Mouse (Mus musculus) midbrain, embryonic 15.5 days (tissue): Measurements from ENCODE around the gene Lingo3. TPM values are rescaled to one million over a fixed set of nuclear protein-coding genes. Genes with fewer than 3 reads are reported as not detected.

Experiments
- ATAC-seq: fragments of 200-750 bp; cut with Nextera tagmentation; replicated peaks from 2 replicates; pipeline ENCODE4 v1.8.0; 2017; ENCODE audit warnings: moderate TSS enrichment
- H3K27ac ChIP-seq: fragments of 300-500 bp; sonication (generic); 2 replicates; pipeline ENCODE4 v1.5.1; 2015; ENCODE audit warnings: mild to moderate bottlenecking, inconsistent platforms
- H3K27me3 ChIP-seq: fragments of 300-500 bp; sonication (generic); replicated peaks from 2 replicates; pipeline ENCODE4 v1.6.1; 2015; ENCODE audit warnings: inconsistent platforms
- H3K36me3 ChIP-seq: fragments of 300-500 bp; sonication (generic); replicated peaks from 2 replicates; pipeline ENCODE4 v1.6.1; 2015; ENCODE audit warnings: inconsistent platforms
- H3K4me1 ChIP-seq: fragments of 300-500 bp; sonication (generic); 2 replicates; pipeline ENCODE4 v1.6.1; 2015; ENCODE audit warnings: inconsistent platforms
- H3K4me2 ChIP-seq: fragments of 300-500 bp; sonication (generic); 2 replicates; pipeline ENCODE4 v1.6.1; 2015; ENCODE audit warnings: inconsistent platforms, mild to moderate bottlenecking, moderate library complexity
- H3K4me3 ChIP-seq: fragments of 300-500 bp; sonication (generic); 2 replicates; pipeline ENCODE4 v1.5.1; 2015; ENCODE audit warnings: mild to moderate bottlenecking, inconsistent platforms
- H3K9ac ChIP-seq: fragments of 300-500 bp; sonication (generic); 2 replicates; pipeline ENCODE4 v1.6.1; 2015; ENCODE audit warnings: mild to moderate bottlenecking, inconsistent platforms
- H3K9me3 ChIP-seq: fragments of 300-500 bp; sonication (generic); 2 replicates; pipeline ENCODE4 v1.6.1; 2016; ENCODE audit warnings: inconsistent platforms
- WGBS: fragments of 180-500 bp; shearing (Covaris S2); methylation state at CpG from one replicate; pipeline ENCODE4 v1.1.7; 2015; ENCODE audit warnings: mixed read lengths; 5-methylcytosine and 5-hydroxymethylcytosine counted together
- polyA plus RNA-seq: library from polyadenylated mRNA; unstranded; fragments of >200 nt; fragmentation: Nextera tagmentation; extraction: Ambion mirVana; gene quantifications from 2 replicates; pipeline ENCODE4 v1.2.1, GENCODE M21; 2015

Lingo3 gene
- polyA plus RNA-seq, 1 experiment from 2014 or later: 10.4 TPM

DNA sequence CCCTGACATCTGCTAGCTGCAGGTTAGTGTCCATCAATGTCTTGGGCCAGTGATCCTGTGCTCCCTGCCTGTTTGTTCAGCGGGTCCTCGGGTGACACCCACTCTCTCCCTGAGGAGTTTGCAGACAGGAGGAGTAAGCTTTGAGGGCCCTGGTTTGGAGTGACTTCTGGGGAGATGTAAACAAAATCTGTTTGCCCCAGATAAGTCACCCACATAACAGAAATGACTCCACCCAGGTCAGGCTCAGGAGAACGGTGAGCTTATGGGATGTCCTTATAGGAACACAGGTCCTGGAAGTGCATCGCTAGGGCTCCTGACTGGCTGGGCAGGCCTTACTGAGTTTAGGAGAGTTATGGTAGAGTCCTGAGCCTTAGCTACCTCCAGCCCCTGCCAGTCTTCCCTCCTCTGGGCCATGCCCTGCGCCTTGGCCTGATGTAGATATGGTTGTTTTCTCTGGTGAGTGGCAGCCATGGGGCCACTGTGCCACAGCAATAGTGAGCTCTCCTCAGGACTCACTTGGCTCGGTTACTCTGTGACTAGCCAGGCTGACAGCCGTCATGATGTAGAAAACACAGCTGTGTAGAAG, 14.6 kb upstream of the Lingo3 start:
- H3K36me3 ChIP-seq: peaks cover 7% of the 10 kb centered on the region; the same call in 1 of the 2 replicates
- H3K4me2 ChIP-seq: no peak overlapping the region
- no peaks in the 10 kb centered on the region for H3K9me3 ChIP-seq
- no peak overlapping the region for H3K4me3 ChIP-seq
- H3K27me3 ChIP-seq: no peaks in the 10 kb centered on the region
- no peak overlapping the region for H3K27ac ChIP-seq
- H3K9ac ChIP-seq: no peak overlapping the region
- peaks cover 38% of the 10 kb centered on the region for H3K4me1 ChIP-seq
- 89% methylated on average over 7 of the region's 7 CpGs for WGBS
- ATAC-seq: no peak

DNA sequence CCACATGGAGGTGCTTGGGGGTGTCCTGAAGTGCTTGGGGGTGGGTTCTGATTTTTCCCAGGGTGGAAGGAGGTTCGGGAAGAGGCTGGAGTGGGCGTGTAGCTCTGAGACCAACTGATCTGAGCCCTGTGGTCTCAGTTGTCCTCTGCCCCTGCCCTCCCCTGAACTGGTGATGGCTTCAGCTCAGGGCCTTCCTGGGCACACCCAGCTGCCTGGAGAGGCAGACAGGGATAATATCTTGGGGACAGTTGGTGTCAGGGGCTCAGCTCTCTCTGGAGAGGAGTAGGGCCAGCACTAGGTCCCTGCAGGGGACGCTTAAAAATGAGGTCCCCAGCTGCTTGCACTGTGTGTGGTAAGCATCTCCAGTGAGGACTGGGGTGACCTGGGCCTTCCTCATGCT, 14.0 kb upstream of the Lingo3 start:
- Histone ChIP-seq H3K27me3 (no peaks in the 10 kb centered on the region), H3K4me2 (no peak overlapping the region; the same call in 1 of the 2 replicates), H3K9me3 (no peaks in the 10 kb centered on the region), H3K4me3 (no peak overlapping the region), H3K36me3 (peaks cover 7% of the 10 kb centered on the region; the same call in 1 of the 2 replicates), H3K9ac (no peak overlapping the region), H3K4me1 (peaks cover 41% of the 10 kb centered on the region), H3K27ac (no peak overlapping the region)
- 59% methylated on average over 3 of the region's 3 CpGs for WGBS
- no peak for ATAC-seq

DNA sequence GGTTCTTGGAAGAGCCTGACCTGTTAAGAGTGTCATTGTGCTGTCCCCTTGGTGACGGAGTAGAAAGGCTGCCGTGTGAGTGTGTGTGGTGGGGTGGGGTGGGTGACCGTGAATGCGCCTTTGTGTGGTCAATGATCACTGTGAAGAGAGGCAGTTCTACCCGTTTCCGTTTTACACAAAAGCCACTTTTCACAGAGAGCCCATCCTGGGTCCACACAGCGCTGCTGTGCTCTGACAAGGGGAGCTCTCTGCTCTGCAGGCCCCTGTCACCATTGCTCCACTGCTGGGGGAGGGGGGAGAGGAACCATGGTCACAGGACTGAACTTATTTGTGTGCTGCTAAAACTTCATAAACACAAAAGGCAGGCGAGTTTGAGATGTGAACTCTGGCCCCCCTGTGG, 13.5 kb upstream of the Lingo3 start:
- ATAC-seq: no peak
- no peak overlapping the region for H3K9ac ChIP-seq
- H3K4me3 ChIP-seq: no peak overlapping the region
- peaks cover 5% of the 10 kb centered on the region for H3K36me3 ChIP-seq
- WGBS: 42% methylated on average over 8 of the region's 8 CpGs
- H3K4me1 ChIP-seq: peaks cover 41% of the 10 kb centered on the region
- no peak overlapping the region; the same call in 1 of the 2 replicates for H3K4me2 ChIP-seq
- no peaks in the 10 kb centered on the region for H3K9me3 ChIP-seq
- no peak overlapping the region for H3K27ac ChIP-seq
- no peaks in the 10 kb centered on the region for H3K27me3 ChIP-seq

DNA sequence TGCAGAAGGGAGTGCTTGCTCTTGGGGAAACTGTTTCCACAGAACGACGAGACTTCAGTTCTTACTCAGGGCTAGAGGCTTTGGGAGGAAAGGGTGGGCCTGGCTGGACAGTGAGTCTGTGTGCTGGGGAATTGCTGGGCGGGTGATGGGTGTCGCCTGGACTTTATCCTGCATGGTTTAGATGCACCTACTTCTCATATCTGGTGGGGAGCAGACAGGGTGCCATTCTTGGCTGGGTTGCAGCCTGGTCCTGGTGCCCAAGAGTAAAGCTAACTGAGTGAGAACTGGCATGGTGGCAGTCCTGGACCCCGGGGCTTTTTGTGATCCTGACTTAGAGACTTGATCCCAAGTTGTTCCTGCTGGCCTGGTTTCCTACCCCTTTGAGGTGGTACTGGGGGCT, 13.1 kb upstream of the Lingo3 start:
- H3K36me3 ChIP-seq: peaks cover 7% of the 10 kb centered on the region
- ATAC-seq: no peak
- H3K9me3 ChIP-seq: no peaks in the 10 kb centered on the region
- no peaks in the 10 kb centered on the region for H3K27me3 ChIP-seq
- H3K27ac ChIP-seq: no peak overlapping the region
- 85% methylated on average over 5 of the region's 5 CpGs for WGBS
- 0 out of 2 replicates have a peak overlapping the region, but pooled peaks have one; percentile 2 for H3K4me3 ChIP-seq
- peak overlapping the region; percentile 86; the same call in 1 of the 2 replicates for H3K4me2 ChIP-seq
- no peak overlapping the region for H3K9ac ChIP-seq
- peaks cover 41% of the 10 kb centered on the region for H3K4me1 ChIP-seq

DNA sequence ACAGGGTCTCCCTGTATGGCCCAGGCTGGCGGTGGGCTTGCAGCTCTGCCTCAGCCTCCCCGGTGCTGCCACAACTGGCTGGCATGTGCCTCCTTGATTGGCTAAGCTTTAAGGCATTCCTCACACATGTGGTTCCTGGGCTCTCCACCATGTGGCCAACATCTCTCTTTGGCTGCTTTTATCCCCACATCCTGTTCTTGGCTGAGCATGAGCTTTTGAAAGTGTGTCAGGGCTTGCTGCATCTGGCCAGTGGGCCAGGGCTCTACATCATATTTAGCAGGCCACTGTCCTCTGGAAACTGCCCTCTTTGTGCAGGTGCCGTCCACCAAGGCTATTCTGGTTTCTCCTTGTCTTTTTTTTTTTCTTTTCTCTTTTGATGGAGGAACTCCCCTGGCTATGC, 12.4 kb upstream of the Lingo3 start:
- peaks cover 12% of the 10 kb centered on the region for H3K36me3 ChIP-seq
- ATAC-seq: no peak
- 65% methylated on average over 3 of the region's 3 CpGs for WGBS
- no peaks in the 10 kb centered on the region for H3K27me3 ChIP-seq
- no peaks in the 10 kb centered on the region for H3K9me3 ChIP-seq
- no peak overlapping the region for H3K27ac ChIP-seq
- peak overlapping the region; percentile 82 for H3K4me3 ChIP-seq
- H3K4me1 ChIP-seq: peaks cover 41% of the 10 kb centered on the region
- peak overlapping the region; percentile 91; the same call in 1 of the 2 replicates for H3K9ac ChIP-seq
- peak overlapping the region; percentile 86 for H3K4me2 ChIP-seq

DNA sequence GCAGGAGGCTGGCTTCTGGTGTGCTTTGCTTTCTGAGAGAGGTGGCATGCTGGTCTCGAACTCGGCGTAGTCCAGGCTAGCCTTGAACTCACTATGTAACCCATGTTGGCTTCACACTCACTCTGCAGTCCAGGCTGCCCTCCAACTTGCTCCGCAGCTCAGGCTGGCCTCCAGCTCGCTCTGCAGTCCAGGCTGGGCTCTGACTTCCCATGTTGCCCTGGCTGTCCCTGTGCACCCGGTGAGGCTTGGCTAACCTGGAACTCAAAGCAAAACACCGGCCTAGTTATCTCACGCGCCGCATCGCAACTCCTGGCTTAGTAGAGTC, 11.9 kb upstream of the Lingo3 start:
- peak overlapping the region; percentile 82 for H3K4me3 ChIP-seq
- no peaks in the 10 kb centered on the region for H3K9me3 ChIP-seq
- ATAC-seq: peak; percentile 10; the same call in 1 of the 2 replicates
- peaks cover 41% of the 10 kb centered on the region for H3K4me1 ChIP-seq
- WGBS: 27% methylated on average over 11 of the region's 11 CpGs
- H3K27ac ChIP-seq: no peak overlapping the region
- H3K4me2 ChIP-seq: peak overlapping the region; percentile 86
- peak overlapping the region; percentile 91 for H3K9ac ChIP-seq
- H3K27me3 ChIP-seq: no peaks in the 10 kb centered on the region
- H3K36me3 ChIP-seq: peaks cover 12% of the 10 kb centered on the region

DNA sequence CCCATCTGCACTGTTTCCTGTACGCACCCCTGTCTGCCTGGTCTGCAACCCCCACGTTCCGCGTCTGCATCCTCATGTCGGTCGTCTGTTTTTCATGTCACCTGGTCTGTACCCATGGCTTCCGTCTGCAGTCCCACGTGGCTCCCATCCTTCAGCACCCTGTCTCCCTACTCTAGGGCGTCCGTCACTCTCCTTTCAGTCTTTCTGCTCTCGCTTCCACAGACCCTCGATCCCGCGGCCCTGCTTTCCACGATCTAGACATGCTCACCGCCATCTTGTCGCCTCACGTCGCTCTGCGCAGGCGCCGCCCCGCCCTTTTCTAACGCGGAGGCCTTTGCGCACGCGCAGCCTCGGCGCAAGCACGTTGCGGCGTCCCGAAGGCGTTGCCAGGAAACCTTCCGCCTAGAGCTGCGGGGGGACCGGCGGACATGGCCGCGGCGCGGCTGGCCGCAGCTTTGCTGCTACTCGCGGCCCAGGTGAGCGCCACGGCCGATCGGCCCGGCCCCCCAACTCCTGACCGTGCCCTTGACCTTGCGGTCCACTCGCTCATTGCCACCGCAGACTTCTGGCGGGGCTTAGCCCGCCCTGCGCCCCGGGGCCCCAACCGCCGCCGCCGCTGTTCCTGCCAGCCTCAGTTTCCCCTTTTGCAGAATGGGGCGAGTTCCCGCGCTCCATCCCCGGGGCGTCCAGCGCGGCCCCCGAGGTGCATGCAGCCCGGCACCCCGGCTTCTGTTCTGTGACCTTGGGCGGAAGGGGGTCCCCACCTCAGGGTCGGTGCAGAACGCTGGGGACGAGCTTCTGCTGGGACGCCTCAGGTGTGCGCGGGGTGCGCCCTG, 11.3 kb upstream of the Lingo3 start, which contains the start of the genes Lsm7 and Sppl2b:
Gene Lsm7 (minus strand): TSS at position 297 of the 836 bp plus-strand sequence.
Gene Sppl2b (plus strand): TSS at position 363 of the 836 bp plus-strand sequence.
- no peaks in the 10 kb centered on the region for H3K9me3 ChIP-seq

DNA sequence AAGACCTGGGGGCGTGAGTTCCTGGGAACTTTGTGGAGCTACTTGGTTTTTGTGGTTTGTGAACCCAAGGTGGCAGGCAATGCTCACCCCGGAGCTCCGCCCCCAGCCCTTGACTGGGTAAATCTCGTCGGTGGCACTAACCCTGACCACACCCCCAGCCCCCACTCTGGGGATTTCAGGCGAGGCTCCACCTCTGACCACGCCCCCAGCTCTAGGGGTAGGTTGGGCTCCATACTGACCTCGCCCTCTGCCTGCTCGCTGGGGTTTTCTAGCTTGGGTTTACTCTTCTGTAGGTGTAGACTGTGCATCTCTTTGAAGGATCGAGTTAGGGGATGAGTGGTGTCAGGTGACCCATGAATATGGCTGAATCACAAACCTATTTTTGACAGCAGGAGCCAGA, 4.7 kb upstream of the Lingo3 start:
- no peak overlapping the region for H3K27ac ChIP-seq
- H3K9ac ChIP-seq: no peak overlapping the region
- H3K36me3 ChIP-seq: peaks cover 12% of the 10 kb centered on the region
- WGBS: 12% methylated on average over 10 of the region's 10 CpGs
- H3K9me3 ChIP-seq: no peaks in the 10 kb centered on the region
- H3K4me1 ChIP-seq: peaks cover 10% of the 10 kb centered on the region
- H3K27me3 ChIP-seq: peaks cover 17% of the 10 kb centered on the region
- no peak for ATAC-seq
- H3K4me2 ChIP-seq: no peak overlapping the region
- no peak overlapping the region for H3K4me3 ChIP-seq

More for the DNA sequence above, 11.3 kb upstream of the Lingo3 start, which contains the start of the genes Lsm7 and Sppl2b:
- no peaks in the 10 kb centered on the region for H3K27me3 ChIP-seq
- peak; percentile 82 for ATAC-seq
- under 1% methylated on average over 81 of the region's 81 CpGs for WGBS
- peak within 1 kb of the TSS; percentile 86 for H3K4me2 ChIP-seq
- H3K36me3 ChIP-seq: peaks cover 12% of the 10 kb centered on the region
- H3K4me3 ChIP-seq: peak within 1 kb of the TSS; percentile 82
- H3K27ac ChIP-seq: peak within 1 kb of the TSS; percentile 74
- H3K9ac ChIP-seq: peak within 1 kb of the TSS; percentile 91
- peaks cover 41% of the 10 kb centered on the region for H3K4me1 ChIP-seq

DNA sequence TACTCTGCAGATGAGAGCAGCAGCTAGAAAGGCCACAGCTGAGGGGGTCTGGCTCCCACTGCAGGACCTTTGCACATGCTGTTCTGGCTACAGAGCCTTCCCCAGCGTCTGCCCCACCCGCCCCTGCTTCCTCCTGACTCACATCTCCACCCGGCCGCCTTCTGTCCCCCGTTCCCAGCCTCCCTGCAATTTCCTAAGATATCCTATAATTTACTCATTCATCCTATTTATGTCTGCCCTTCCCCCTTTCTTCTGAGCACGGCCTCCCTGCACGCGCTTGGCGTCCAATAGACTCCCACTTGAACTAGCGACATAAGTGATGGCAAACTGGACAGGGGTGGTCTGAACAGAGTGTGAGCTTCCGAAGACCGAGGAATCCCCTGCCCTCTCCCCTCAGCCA, 1.9 kb upstream of the Lingo3 start:
- Histone ChIP-seq H3K4me2 (no peak overlapping the region), H3K9me3 (no peaks in the 10 kb centered on the region), H3K4me1 (peaks cover 11% of the 10 kb centered on the region), H3K27ac (no peak overlapping the region), H3K27me3 (peaks cover 29% of the 10 kb centered on the region), H3K4me3 (no peak overlapping the region), H3K9ac (no peak overlapping the region), H3K36me3 (no peaks in the 10 kb centered on the region)
- ATAC-seq: no peak
- 81% methylated on average over 12 of the region's 12 CpGs for WGBS

DNA sequence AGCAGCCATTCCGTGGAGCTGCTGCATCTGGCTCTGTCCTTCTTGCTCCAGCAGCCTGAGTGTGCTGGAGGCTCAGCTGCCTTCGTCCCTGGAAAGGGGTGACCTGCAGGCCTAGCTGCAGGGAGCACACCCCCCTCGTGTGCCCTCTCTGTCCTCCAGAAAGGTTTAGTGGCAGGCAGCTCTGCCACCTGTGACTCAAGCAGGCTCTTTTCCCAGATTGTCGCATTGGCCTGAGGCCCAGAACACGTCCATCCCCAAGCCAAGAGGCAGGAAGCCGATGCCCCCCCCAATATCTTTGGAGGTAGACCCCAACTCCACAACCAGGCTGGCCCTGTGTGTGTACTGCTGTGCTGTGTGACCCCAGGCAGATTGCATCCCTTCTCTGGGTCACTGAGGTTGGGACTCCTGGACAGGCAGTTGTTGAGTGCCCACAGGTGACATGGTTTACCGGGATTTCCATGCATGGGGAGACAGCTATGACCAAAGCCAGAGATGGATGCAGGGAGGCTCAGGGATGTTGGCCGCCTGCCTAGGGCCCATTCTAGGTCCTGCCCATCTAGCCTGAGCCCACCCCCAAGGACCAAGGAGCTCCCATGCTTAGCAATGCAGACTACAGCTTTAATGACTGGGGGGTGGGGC, 1.3 kb upstream of the Lingo3 start:
- no peak overlapping the region for H3K27ac ChIP-seq
- no peak overlapping the region for H3K9ac ChIP-seq
- H3K4me1 ChIP-seq: peaks cover 11% of the 10 kb centered on the region
- WGBS: 57% methylated on average over 8 of the region's 8 CpGs
- no peak for ATAC-seq
- H3K9me3 ChIP-seq: no peaks in the 10 kb centered on the region
- no peak overlapping the region for H3K4me2 ChIP-seq
- H3K4me3 ChIP-seq: no peak overlapping the region
- H3K36me3 ChIP-seq: no peaks in the 10 kb centered on the region
- peaks cover 29% of the 10 kb centered on the region for H3K27me3 ChIP-seq

DNA sequence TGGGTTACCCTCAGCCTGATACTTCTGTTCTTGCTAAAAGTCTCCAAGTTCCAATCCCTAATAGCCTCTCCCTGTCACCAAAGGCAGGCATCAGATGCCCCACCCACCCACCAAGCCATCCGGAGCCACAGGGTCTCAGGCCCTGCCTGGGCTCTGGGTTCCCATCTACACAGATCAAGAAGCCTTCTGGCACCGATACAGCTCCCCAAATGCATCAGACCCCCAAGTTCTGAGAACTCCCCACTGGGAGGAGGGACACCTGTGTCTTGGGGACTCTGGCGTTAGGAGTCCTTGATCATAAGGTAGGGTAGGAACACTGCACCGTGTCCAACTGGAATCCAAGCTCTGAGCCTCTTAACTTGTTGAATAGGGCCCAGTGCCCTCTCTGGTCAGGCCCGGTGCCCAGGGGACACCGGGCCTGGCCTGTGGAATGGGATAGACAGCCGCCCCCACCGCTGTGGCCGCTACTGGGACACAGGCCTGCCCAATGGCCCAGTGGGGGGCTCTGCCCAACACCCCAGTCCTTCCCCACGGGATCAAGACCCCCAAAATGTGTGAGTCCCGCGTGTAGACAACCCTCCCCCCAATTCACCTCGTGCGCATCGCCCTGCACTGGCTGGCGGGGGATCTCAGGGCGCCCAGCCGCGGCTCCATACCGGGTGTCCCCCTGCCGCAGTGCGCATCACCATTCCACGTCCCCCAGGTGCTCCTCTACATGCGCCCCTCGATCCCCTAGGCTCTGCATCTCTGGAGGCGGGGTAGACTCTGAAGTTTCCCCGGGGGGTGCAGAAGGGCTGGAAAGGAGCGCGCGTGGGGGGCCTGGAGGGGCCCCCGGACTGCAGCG, 530 bp downstream of the Lingo3 start:
- Histone ChIP-seq H3K36me3 (no peaks in the 10 kb centered on the region), H3K27ac (no peak overlapping the region)
- 9% methylated on average over 32 of the region's 32 CpGs for WGBS

More for the DNA sequence above, 530 bp downstream of the Lingo3 start:
- Histone ChIP-seq H3K4me3 (peak overlapping the region; percentile 46), H3K4me2 (peak overlapping the region; percentile 66), H3K9ac (peak overlapping the region; percentile 59), H3K9me3 (no peaks in the 10 kb centered on the region), H3K27me3 (peaks cover 29% of the 10 kb centered on the region), H3K4me1 (peaks cover 11% of the 10 kb centered on the region)
- peak; percentile 41 for ATAC-seq
